Mouse (Mus musculus): ENCODE results near the gene Rcor1.

Gene Rcor1

DNA sequence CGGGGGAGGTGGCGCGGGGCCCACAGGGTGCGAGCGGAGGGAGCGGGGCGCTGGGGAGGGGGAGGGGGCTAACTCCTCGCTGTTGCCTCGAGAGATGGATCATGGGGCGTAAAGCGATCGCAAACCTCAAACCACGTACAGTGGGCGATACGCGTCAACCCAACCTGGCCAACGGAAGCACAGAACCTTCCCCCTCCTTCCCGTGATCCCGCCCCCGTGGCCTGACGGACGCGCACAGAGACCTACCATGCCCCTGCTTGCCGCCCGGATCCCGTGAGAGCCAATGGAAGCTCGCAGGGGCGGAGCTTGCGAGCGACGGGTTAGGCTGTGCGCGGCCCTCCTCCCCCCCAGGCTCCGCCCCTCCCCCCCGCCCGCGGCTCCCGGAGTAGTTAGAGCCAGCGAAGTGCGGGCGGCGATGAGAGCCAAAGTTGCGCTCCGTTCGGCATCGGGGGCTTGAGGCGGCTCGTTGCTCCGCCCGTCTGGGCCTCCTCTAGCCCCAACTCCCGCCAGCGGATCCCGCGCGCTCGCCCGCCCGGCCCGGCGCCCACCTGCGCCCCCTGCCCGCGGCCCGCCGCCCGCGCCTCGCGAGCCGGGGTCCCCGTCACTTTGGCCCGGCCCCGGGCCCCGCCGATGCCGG is at the start of gene Rcor1:
Gene Rcor1, plus strand, starts transcription at position 376 of the 637 bp plus-strand sequence.
- peak; percentile 99 for DNase-seq (ENCODE audit: low spot score in 2 of 2)

DNA sequence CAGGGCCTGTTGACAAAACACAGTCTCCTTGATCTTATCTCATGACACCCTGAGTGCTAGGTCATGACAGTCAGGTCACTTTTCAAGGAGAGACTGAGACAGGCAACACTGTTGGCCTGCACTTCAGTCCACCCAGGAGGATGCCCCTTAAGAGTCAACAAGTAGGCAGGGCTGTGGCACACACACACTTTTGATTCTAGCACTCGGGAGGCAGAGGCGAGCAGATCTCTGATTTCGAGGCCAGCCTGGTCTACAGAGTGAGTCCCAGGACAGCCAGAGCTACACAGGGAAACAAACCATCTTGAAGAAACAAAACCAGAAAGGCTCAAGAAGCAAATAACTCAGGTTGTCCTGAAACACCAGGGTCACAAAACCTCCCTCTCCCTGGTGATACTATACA is 49.7 kb upstream of the Rcor1 start:
- no peak for DNase-seq (ENCODE audit: low spot score in 2 of 2)

DNA sequence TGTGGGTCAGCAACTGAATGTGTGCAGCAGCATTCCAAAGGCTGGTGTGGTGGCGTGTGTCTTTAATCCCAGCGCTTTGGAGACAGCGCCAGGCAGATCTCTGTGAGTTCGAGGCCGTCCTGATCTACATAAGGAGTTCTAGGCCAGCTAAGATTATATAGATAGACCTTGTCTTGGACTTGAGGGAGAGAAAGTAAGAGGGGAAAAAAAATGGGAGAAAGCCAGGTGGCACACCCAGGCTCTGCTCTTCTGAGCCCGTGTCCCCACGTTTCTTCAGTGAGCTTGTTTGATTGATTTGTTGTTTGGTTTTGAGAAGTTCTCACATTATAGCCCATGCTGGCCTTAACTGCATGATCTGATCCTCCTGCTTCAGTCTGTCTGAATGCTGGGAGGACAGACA is 48.7 kb upstream of the Rcor1 start:
- DNase-seq (ENCODE audit: low spot score in 2 of 2) = no peak

DNA sequence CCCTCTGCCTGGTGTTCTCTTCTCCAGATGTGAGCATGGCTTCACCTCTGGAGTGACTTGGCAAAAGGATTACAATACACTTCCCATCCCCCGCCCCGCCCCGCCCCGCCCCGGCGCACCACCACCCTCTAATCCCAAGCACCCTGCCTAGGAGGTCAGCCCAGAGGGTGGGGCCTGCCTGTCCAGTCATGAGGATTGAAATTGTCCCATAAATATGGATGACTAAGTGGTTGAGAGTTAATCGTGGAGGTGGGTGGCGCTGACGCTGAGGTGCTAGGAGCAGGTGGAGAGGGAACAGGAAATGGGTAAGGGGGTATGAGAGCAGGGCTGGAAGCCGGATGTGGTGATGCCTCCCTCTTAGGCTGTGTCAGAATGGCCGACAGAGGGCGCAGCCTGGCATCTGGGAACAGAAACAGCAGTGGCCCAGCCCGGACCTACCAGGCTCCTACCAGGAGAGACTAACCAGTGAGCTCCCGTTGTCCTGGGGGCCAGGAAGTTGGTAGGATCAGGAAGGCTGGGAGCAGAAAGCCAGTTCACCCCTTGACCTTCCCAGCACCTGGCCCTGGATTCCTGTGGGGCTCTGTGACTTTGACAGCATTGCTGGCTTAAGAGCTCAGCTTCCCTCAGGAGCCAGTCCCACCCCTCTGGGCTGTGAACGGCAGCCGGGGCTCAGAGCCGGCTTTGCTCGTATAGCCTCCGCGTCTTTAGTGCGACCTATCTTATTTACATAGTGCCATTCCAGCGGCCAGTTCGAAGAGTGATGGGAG is 47.6 kb upstream of the Rcor1 start:
- DNase-seq (ENCODE audit: low spot score in 2 of 2) = peak; percentile 64 to 81

DNA sequence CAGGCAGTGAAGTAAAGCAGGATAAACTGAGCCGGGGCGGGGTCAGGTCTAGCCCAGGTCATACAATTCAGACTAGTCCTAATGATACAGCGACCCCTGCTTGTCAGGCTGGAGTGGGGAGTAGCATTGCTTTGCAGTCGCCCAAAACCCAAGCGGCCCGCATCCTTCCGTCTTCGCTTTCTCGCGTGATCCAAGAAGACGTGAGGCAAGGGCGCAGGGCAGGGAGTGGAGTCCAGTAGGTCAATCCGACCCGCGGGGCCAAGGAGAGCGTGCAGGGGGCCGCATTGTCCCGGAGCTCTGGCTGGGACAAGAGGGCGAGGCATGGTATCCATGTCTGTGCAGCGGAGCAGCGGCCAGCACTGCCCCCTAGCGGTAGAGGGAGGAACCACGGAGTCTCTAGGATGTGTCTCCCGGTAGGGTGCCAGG is 47.0 kb upstream of the Rcor1 start:
- DNase-seq (ENCODE audit: low spot score in 2 of 2) = peak; percentile 91 to 92

DNA sequence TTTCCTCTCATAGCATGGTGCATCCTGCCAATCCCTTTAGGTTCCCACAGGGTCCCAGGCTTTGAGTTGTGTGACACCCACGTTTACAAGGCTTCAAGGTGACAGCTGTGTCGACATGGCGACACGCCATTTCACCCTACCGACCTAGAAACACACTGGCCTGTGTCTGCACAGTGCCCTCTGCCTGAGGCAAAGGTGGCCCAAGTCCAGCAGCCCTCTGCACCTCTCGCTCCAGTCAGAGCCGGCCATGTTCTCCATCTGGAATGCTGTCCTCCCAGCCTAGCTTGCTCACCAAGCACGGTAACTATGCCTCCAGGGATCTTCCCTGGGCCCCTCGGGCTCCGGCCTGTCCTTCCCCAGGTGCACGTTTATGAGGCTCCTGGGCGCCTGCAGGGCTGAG is 46.4 kb upstream of the Rcor1 start:
- DNase-seq (ENCODE audit: low spot score in 2 of 2) = no peak

DNA sequence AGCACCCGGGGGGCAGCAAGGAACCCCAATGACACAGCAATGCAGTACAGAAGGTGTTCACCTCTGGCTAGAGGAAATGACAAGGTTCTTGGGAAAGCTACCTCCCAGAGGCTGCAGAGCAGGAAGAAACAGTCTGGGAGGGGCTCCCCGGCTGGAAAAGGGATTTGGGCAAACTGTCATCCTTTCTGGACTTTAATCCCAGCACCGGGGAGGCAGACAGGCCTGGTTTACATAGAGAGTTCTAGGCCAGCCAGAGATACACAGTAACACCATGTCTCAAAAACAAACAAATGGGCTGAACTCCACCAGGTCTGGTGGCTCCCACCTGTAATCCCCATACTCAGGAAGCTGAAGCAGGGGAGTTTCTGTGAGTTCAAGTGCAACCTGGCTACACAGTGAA is 45.9 kb upstream of the Rcor1 start:
- DNase-seq (ENCODE audit: low spot score in 2 of 2) = no peak

DNA sequence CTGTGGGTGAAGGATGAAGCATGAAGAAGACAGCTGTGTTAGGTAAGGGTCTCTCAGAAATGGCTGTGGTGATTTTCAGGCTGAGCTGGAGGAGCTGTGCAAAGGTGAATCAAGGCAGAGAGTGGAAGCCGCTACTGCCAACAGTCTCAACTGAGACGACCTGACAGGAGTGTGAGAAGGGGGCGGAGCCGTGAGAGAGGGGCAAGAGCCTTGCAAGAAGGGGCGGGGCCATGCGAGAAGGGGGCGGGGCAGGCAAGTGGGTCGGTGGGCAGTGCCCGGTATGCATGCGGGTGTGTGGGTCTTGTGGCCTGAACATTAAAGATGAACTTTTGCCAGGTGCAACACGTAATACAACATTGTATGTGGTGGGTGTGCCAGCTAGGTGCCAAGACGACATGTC is 44.5 kb upstream of the Rcor1 start:
- no peak for DNase-seq (ENCODE audit: low spot score in 2 of 2)

DNA sequence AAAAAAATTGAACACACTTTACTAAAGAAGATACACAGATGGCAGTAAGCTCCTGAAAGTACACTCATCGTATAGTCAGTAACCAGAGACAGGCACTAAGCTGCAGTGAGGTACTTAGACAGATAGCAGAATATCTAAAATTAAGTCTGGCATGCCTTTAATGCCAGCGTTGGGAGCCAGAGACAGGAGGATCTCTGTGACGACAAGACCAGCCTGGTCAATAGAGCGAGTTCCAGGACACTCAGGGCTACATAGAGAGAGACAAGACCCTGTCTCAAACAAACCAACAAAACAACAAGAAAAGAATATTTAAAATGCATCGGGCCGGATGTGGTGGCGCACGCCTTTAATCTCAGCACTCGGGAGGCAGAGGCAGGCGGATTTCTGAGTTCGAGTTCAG is 41.1 kb upstream of the Rcor1 start:
- DNase-seq (ENCODE audit: low spot score in 2 of 2) = no peak

DNA sequence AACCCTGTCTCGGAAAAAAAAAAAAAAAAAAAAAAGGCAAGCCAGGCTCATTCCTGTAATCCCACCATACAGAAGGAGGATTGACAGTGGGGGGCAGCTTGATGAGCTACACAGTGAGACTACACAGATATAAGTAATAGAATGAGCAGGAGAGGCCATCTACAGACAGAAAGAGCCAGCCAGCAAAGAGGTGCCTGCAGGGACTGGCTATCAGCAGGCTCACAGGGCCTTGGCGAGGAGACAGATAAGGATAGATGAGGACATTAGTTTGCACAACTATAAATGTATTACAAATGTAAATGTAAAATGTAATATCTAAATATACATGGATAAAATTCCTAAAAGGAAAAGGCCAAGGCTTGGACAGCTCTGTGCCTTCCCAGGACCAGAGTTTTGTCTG is 39.3 kb upstream of the Rcor1 start:
- DNase-seq (ENCODE audit: low spot score in 2 of 2) = no peak

DNA sequence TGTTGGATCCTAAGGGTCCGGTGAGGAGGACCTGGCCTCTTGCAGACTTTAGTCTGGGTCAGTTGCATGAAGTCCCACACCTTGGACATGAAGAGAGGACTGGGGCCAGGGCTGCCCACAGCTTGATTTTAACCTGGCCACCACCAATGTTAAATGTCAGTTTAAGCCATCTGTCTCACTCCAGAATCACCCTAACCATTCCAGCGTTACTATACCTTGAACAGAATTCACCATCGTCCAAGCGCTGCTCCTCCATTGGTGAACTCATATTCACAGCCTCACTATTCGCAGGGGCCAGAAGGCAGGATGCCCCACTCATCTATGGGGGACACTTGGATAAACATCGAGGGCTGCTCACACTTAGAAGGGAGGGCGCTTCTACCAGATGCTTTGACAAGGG is 38.2 kb upstream of the Rcor1 start:
- no peak for DNase-seq (ENCODE audit: low spot score in 2 of 2)

DNA sequence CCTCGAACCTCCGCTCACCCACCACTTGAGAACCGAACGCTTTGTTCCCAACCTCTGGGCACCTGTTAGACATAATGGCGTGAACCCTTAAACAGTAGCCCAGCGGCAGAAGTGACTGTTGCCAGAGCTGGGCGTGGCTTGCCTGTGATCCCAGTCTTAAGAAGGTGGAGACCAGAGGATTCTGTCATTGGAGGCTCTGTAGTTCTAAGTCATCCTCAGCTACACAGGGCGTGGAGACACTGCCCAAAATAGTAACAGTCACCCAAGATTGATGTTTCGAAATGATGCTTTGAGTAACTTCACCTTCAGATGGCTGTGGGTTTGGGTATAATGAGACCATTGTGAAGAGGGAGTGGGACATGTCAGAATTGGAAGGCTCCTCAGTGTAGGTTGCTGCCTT is 35.0 kb upstream of the Rcor1 start:
- DNase-seq (ENCODE audit: low spot score in 2 of 2) = no peak

DNA sequence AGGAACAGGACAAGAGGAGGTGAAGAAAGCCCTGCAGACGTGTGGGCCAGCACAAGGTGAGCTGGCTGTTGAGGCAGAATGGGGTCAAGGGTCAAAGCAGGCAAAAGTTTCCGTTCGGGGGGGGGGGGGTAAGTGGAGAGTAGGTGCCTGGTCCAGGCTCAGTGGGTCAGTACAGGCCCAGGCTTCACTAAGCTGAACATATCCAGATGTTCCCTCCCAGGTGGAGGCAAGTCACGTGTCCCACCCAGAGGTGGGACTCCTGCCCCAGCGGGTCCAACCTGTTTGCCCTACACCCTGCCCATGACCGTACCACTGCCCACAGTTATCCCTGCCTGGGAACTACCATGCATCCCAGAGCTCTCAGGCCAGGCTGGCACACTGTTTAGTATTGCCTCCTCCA is 33.3 kb upstream of the Rcor1 start:
- no peak for DNase-seq (ENCODE audit: low spot score in 2 of 2)

DNA sequence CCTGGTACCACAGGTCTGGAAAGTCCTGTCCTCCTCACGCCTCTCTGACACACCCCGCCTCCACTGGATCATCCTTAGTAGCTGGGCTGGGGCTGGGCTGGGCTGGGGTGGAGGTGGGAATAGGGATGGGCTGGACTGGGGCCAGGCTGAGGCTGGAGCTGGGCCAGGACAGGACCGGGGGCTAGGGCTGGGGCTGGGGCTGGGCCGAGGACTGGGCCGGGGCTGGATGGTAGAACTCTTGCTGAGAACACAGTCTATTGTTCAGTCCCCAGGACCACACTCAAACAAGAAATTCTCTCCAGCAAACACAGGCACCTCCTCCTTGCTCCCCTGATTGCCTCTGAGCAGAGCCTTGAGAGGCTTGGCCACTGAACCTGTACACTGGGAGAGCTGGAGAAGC is 32.8 kb upstream of the Rcor1 start:
- DNase-seq (ENCODE audit: low spot score in 2 of 2) = no peak

DNA sequence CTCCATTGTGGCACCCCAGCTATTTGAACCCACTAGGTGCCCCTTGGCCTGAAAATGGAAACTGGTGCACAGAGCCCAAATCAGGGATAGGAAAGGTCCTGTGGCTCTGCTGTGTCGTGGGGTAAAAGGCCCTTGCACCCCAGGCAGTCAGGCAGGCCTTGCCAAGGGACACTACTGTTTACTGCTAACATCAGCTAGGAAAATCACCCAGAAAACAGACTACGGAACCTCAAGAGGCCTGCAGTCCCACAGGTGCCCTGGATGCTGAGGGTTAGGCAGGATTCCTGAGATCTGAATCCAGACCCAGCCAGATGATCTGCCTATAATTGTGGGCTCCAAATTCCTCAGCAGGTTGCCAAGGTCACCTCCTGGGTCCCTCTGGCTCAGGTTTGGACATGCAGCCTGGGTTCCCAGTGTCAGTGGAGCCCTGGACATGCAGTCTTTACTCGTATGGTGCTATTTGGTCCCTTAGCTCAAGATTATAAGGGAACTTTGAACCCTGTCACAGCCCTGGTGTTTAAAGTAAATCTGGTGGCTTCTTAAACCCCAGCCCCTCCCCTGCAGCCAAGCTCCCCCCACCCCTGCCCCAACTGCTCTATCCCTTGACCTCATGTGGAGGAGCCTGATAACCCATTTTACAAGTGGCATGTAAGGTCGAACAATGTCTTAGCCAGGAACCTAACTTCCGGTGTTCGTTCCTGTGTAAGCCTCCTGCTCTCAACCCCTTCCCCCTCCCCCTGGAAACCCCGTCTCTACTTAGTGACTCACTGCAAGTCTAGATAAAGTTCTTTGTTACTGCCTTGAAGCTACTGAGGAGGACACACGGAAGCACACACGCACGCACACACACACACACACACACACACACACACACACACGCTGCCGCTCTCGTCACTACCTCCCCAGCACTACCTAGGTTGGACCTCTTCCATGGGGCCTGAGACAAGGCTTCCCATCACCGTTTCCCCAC is 31.7 kb upstream of the Rcor1 start:
- peak; percentile 33 for DNase-seq (ENCODE audit: low spot score in 2 of 2)

DNA sequence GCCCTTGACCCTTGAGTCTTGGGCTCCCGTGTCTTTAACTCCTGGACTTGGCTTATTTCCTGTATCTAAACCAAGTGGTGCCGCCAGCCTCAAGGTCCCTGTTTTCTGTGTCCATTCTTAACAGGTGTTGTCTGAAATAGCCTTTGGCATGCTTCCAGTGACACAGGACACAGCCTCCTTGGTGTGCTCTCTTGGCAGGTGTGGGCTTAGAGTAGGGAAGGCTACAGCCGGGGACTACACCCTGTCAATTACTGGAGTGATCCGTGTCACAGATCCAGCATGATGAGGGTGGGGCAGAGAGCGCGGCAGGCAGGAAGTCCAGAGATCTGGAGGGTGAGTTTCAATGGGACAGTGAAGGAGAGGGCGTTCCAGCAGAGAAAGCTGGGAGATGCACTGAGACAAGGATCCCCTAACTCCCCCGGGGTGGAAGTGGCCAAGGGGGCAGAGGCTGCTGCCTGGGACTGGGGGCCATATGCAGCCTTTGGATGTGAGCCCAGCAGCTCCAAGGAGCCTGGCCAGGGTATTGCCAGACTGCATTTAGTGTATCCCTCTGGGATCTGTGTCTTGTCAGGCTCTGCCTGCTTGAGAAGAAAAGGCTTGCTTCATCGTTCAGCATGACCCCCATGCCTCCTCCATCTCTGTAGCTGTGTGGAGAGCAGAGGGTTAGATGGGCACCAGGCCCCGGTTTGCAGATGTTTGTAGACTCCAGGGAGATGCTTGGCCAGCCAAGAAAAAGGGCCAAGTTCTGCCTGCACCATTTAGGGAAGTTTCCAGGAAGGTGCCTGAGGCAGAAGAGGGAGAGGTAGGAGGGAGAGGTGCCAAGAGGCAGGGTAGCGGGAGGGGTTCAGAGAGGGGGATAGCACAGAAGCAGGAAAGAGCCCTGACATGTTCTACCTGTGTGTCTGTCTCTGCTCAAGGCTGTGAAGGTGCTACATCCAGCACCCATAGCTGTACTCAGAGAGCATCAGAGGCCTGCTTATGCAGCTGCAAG is 30.4 kb upstream of the Rcor1 start:
- no peak for DNase-seq (ENCODE audit: low spot score in 2 of 2)

DNA sequence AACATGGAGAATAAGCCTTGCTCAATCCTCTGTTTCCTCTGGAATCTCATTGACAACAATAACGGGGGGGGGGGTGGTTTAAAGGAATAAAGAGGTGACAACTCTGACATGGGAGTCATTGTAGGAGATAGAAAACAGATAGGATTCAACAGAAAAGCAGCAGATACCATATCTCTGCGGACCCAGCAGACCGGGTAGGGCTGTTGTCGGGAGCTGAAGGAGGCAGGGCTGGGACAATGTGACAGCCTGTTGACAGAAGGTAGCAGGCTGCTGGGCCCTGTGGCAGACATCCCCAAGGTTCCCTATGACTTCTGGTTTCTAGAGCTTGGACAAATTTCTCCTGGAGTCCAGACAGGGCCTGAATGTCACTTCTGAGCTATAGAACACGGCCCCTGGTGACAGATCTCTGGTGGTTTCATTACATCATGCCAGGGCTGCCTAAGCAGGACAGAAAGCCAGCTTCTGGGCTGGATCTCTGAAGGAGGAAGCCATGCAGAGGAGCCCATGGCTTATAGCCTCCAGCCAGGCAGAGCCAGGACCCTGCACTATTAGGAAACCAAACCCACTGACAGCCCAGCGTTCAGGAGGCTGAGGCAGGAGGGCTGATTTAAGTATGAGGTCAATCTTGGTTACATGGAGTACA is 29.4 kb upstream of the Rcor1 start:
- no peak for DNase-seq (ENCODE audit: low spot score in 2 of 2)

DNA sequence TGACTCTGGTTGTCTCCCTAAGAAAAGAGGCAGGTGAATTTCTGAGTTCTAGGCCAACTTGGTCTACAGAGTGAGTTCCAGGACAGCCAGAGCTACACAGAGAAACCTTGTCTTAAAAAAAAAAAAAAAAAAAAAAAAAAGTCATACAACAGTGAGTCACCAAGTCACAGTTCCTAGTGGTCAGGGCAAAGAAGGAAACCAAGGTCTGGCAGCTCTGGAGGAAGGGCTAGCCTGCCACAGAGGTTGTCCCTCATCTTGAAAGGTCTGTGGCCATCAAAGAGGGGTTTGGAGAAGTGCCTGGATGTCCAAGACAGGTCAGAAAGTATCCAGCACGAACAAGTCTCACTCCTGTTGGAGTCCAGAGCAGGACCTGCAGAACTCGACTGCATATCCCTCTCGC is 22.3 kb upstream of the Rcor1 start:
- no peak for DNase-seq (ENCODE audit: low spot score in 2 of 2)

DNA sequence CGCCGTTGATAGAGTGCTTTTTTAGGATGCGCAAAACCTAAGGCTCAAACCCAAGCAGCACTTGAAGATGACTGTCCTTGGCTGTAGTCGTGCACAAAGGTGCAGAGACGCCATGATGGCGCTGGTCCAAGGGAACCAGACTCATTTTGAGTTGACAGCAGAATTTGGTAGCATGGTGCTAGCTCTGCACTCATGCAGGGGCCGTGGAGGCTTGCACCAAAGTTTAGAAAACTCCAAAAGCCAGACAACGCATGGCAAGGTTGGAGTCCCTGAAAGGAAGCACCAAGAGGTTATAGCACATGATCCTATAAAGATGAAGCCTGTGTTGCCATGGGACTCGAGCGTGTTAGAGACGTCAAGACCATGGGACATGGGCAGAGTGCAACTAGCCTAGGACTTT is 21.1 kb upstream of the Rcor1 start:
- DNase-seq (ENCODE audit: low spot score in 2 of 2) = no peak

DNA sequence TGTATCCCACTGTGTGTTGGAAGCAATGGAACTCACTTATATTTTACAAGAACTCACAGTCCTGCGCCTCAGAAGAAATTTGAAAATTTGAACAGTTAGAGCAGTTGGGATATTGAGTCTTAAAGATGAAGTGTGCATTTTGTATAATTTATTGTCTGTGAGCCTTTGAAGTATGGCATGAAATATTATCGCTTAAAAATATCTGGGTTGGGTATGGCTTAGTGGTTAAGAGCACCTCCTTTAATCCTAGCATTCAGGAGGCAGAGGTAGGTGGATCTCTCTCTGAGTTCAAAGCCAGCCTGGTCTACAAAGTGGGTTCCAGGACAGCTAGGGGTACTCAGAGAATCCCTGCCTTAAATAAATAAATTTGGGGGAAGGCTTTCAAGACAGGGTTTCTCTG is 20.1 kb upstream of the Rcor1 start:
- DNase-seq (ENCODE audit: low spot score in 2 of 2) = no peak

DNA sequence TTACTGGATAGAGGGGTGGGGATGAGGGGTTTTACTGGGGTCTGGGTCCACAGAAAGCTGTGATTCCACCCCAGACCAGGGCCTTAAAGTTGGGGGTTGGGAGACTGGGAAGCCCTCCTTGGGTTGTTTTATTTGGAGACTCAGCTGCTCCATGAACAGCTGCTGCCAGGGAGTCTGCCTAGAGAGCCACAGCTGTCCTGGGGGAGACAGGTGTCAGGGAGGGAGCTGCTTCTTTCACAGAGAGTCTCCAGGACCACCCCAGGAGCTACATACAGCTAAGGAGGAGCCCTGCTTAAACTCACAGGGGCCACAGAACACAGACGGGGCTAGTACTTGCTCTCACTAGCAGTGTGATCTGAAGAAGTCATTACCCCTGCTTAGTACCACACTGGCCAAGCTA is 18.0 kb upstream of the Rcor1 start:
- no peak for DNase-seq (ENCODE audit: low spot score in 2 of 2)

Data from urinary bladder, postnatal 36 days (tissue).